21 mouse cellular contexts compared by ENCODE assay signal in the genomic region with DNA sequence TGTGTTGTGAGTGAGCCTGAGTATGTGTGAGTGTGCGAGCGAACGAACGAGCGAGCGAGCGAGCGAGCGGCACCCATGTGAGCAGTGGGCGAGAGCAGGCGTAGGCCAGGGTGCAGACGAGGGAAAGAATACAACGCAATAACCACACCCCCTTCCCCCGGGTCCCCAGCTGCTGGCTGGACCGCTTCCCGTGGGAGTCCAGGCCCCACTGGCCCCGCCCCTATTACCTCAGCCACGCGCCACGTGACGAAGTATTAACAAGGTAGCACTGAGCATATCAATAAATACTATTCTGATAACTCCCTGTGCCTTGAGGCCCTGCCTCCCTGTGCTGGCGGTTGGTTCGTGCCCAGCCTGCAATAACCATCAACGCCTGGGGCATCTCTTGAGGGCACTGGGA. TPM values are rescaled to one million over a fixed set of nuclear protein-coding genes. Genes with fewer than 3 reads are reported as not detected.
DNase-seq lines count a peak whose midpoint lies in the region; ATAC-seq lines count a peak whose summit lies in the region.
"Had no signal": no experiment of that assay in that cellular context is flagged by ENCODE, and none has a peak within 500 bp of the region (broad histone marks: within the 10 kb centered on the region; RNA-seq: fewer than 3 reads in every experiment).

No protein-coding gene starts in this region.

- peaks cover 36% of the 10 kb centered on the region for H3K27me3 ChIP-seq in heart, embryonic 14.5 days (ENCODE audit: control insufficient read depth, insufficient read depth, low read length)
- H3K27me3 ChIP-seq in intestine, embryonic 16.5 days (replicated peaks; ENCODE audit: control insufficient read depth, insufficient read depth, low read length) = peaks cover 25% of the 10 kb centered on the region
- H3K27me3 ChIP-seq in forebrain, embryonic 10.5 days (ENCODE audit: poor library complexity, severe bottlenecking) = peaks cover 49% of the 10 kb centered on the region

- no peak for ATAC-seq in heart, embryonic 14.5 days (ENCODE audit: insufficient number of reproducible peaks, insufficient read depth, low FRiP score, low read depth)
- peak; percentile 20; the same call in 1 of the 2 replicates for ATAC-seq in intestine, embryonic 16.5 days
- ATAC-seq: forebrain, postnatal 0 days; midbrain, embryonic 13.5 days; Patski had no signal

- no peak overlapping the region for H3K4me2 ChIP-seq in heart, embryonic 14.5 days (ENCODE audit: low read length)
- no peak overlapping the region for H3K4me2 ChIP-seq in intestine, embryonic 16.5 days (ENCODE audit: low read depth, low read length)
- H3K4me2 ChIP-seq: embryonic facial prominence, embryonic 13.5 days; hindbrain, embryonic 12.5 days; limb, embryonic 12.5 days; midbrain, embryonic 13.5 days had no signal

- H3K27ac ChIP-seq in heart, embryonic 14.5 days (replicated peaks in 1 of 2; ENCODE audit: control insufficient read depth in 1 of 2, insufficient read depth in 1 of 2, low read depth in 2 of 2, low read length in 2 of 2) = no peak overlapping the region; a peak in 1 of 4 replicates
- H3K27ac ChIP-seq in intestine, embryonic 16.5 days (ENCODE audit: low read length) = no peak overlapping the region
- H3K27ac ChIP-seq in forebrain, embryonic 10.5 days = no peak overlapping the region
- H3K27ac ChIP-seq: embryonic facial prominence, embryonic 13.5 days; hindbrain, embryonic 12.5 days; kidney, postnatal 0 days; limb, embryonic 12.5 days; liver, embryonic 14.5 days; midbrain, embryonic 13.5 days had no signal

- 70% methylated on average over 24 of the region's 24 CpGs for WGBS in heart, embryonic 14.5 days
- WGBS in intestine, embryonic 16.5 days = 66% methylated on average over 24 of the region's 24 CpGs
- WGBS in forebrain, embryonic 10.5 days = 81% methylated on average over 24 of the region's 24 CpGs

- H3K4me1 ChIP-seq in heart, embryonic 14.5 days (ENCODE audit: control insufficient read depth in 2 of 2, insufficient read depth in 2 of 2, low read length in 2 of 2) = peaks cover 23 to 33% of the 10 kb centered on the region in 2 experiments
- H3K4me1 ChIP-seq in intestine, embryonic 16.5 days (ENCODE audit: control insufficient read depth, insufficient read depth, low read length) = peaks cover 26% of the 10 kb centered on the region
- peaks cover 31% of the 10 kb centered on the region for H3K4me1 ChIP-seq in forebrain, embryonic 10.5 days

- H3K9ac ChIP-seq in heart, embryonic 14.5 days (ENCODE audit: low read length) = 0 out of 2 replicates have a peak overlapping the region, but pooled peaks have one; percentile 8
- H3K9ac ChIP-seq in intestine, embryonic 16.5 days (ENCODE audit: low read depth, low read length) = no peak overlapping the region
- H3K9ac ChIP-seq: embryonic facial prominence, embryonic 13.5 days; forebrain, postnatal 0 days; hindbrain, embryonic 12.5 days; limb, embryonic 12.5 days; liver, embryonic 14.5 days; midbrain, embryonic 13.5 days had no signal

- H3K36me3 ChIP-seq in heart, embryonic 14.5 days (ENCODE audit: control insufficient read depth, insufficient read depth, low read length) = no peaks in the 10 kb centered on the region
- H3K36me3 ChIP-seq in intestine, embryonic 16.5 days (ENCODE audit: control insufficient read depth, insufficient read depth, low read length) = no peaks in the 10 kb centered on the region
- no peaks in the 10 kb centered on the region for H3K36me3 ChIP-seq in forebrain, embryonic 10.5 days (replicated peaks)
- H3K36me3 ChIP-seq: embryonic facial prominence, embryonic 13.5 days; hindbrain, embryonic 12.5 days; limb, embryonic 12.5 days had no signal

- H3K4me3 ChIP-seq in heart, embryonic 14.5 days (ENCODE audit: control insufficient read depth in 1 of 2, insufficient read depth in 1 of 2, low read depth in 1 of 2, low read length in 2 of 2) = no peak overlapping the region
- no peak overlapping the region for H3K4me3 ChIP-seq in intestine, embryonic 16.5 days (ENCODE audit: low read length)
- H3K4me3 ChIP-seq in forebrain, embryonic 10.5 days = no peak overlapping the region
- H3K4me3 ChIP-seq: embryonic facial prominence, embryonic 13.5 days; hindbrain, embryonic 12.5 days; limb, embryonic 12.5 days; midbrain, embryonic 13.5 days had no signal

- DNase-seq in heart, adult 18-20 months = no peak
- peak; percentile 44 for DNase-seq in testis, postnatal 14 days (ENCODE audit: low spot score)
- no peak for DNase-seq in testis, postnatal 10 days (ENCODE audit: low spot score)
- DNase-seq in forebrain, embryonic 10.5 days (ENCODE audit: extremely low spot score, low spot score) = no peak
- DNase-seq in left cerebral cortex, adult 9 months (ENCODE audit: low spot score in 2 of 2) = no peak
- no peak for DNase-seq in heart, adult 8-10 months (ENCODE audit: low spot score)
- DNase-seq: forebrain, postnatal 0 days; heart, adult 11 months; heart, postnatal 10 days; spleen, adult 18-20 months had no signal

- H3K9me3 ChIP-seq in heart, embryonic 14.5 days (ENCODE audit: control insufficient read depth, low read length) = no peaks in the 10 kb centered on the region
- H3K9me3 ChIP-seq in intestine, embryonic 16.5 days (ENCODE audit: control insufficient read depth, low read length) = no peaks in the 10 kb centered on the region
- H3K9me3 ChIP-seq in forebrain, embryonic 10.5 days = no peaks in the 10 kb centered on the region
- H3K9me3 ChIP-seq: embryonic facial prominence, embryonic 13.5 days; hindbrain, embryonic 12.5 days; limb, embryonic 12.5 days; midbrain, embryonic 13.5 days had no signal

RNA-seq across cellular contexts. Expression of a gene that starts 4.3 kb away (rescaled TPM):
- polyA plus RNA-seq in heart, embryonic 14.5 days (2014; fragmentation: Nextera tagmentation; extraction: Ambion mirVana) = 51.6 and 51.9 TPM in 2 replicates
- 10 to 100 TPM; 46.6 to 56.5 TPM for total RNA-seq in heart, adult 18-20 months (2021)
- 53.2 and 56.4 TPM in 2 replicates for polyA plus RNA-seq in intestine, embryonic 16.5 days (2015; fragmentation: Nextera tagmentation; extraction: Ambion mirVana)
- 53.4 and 55.9 TPM in 2 replicates for polyA plus RNA-seq in forebrain, embryonic 10.5 days (2016; fragmentation: Nextera tagmentation; extraction: Ambion mirVana)
- 10 to 100 TPM; 43.9 to 51.4 (median 45.4) TPM for total RNA-seq in heart, adult 8-10 months (2022)

RNA-seq across cellular contexts. Expression of a gene that starts 11.1 kb away (rescaled TPM):
- 2.3 and 2.6 TPM in 2 replicates for polyA plus RNA-seq in heart, embryonic 14.5 days (2014; fragmentation: Nextera tagmentation; extraction: Ambion mirVana)
- 1 to 10 TPM; 2.0 to 2.4 TPM for total RNA-seq in heart, adult 18-20 months (2021)
- 0.38 and 0.68 TPM in 2 replicates for polyA plus RNA-seq in intestine, embryonic 16.5 days (2015; fragmentation: Nextera tagmentation; extraction: Ambion mirVana)
- 0.54 and 0.71 TPM in 2 replicates for polyA plus RNA-seq in forebrain, embryonic 10.5 days (2016; fragmentation: Nextera tagmentation; extraction: Ambion mirVana)
- 1 to 10 TPM; 1.1 to 2.1 (median 1.7) TPM for total RNA-seq in heart, adult 8-10 months (2022)
- total RNA-seq: gastrocnemius, adult 18-20 months; neutrophil, adult 5-6 weeks had no signal

RNA-seq across cellular contexts. Expression of a gene that starts 18.3 kb away (rescaled TPM):
- polyA plus RNA-seq in heart, embryonic 14.5 days (2014; fragmentation: Nextera tagmentation; extraction: Ambion mirVana) = 14.0 and 16.4 TPM in 2 replicates
- 10 to 100 TPM; 16.1 to 16.5 TPM for total RNA-seq in heart, adult 18-20 months (2021)
- 13.7 and 15.3 TPM in 2 replicates for polyA plus RNA-seq in intestine, embryonic 16.5 days (2015; fragmentation: Nextera tagmentation; extraction: Ambion mirVana)
- 14.4 and 14.8 TPM in 2 replicates for polyA plus RNA-seq in forebrain, embryonic 10.5 days (2016; fragmentation: Nextera tagmentation; extraction: Ambion mirVana)
- total RNA-seq in heart, adult 8-10 months (2022) = 10 to 100 TPM; 15.0 to 16.6 (median 15.8) TPM

RNA-seq across cellular contexts. Expression of a gene that starts 52.3 kb away (rescaled TPM):
- 10.9 and 11.3 TPM in 2 replicates for polyA plus RNA-seq in heart, embryonic 14.5 days (2014; fragmentation: Nextera tagmentation; extraction: Ambion mirVana)
- total RNA-seq in heart, adult 18-20 months (2021) = 1 to 10 TPM; 7.4 to 8.5 TPM
- 8.6 and 9.3 TPM in 2 replicates for polyA plus RNA-seq in intestine, embryonic 16.5 days (2015; fragmentation: Nextera tagmentation; extraction: Ambion mirVana)
- 25.7 and 26.5 TPM in 2 replicates for polyA plus RNA-seq in forebrain, embryonic 10.5 days (2016; fragmentation: Nextera tagmentation; extraction: Ambion mirVana)
- 10 to 100 TPM in 1 of 4 experiments, 1 to 10 TPM in 3; 8.2 to 11.6 (median 9.0) TPM for total RNA-seq in heart, adult 8-10 months (2022)

RNA-seq across cellular contexts. Expression of a gene that starts 57.9 kb away (rescaled TPM):
- 11.0 and 11.5 TPM in 2 replicates for polyA plus RNA-seq in heart, embryonic 14.5 days (2014; fragmentation: Nextera tagmentation; extraction: Ambion mirVana)
- 1 to 10 TPM; 6.3 to 7.4 TPM for total RNA-seq in heart, adult 18-20 months (2021)
- polyA plus RNA-seq in intestine, embryonic 16.5 days (2015; fragmentation: Nextera tagmentation; extraction: Ambion mirVana) = 25.3 and 27.6 TPM in 2 replicates
- polyA plus RNA-seq in forebrain, embryonic 10.5 days (2016; fragmentation: Nextera tagmentation; extraction: Ambion mirVana) = 15.0 and 16.5 TPM in 2 replicates
- total RNA-seq in heart, adult 8-10 months (2022) = 1 to 10 TPM; 5.8 to 9.5 (median 6.9) TPM
